Comparison of ENCODE assay signal across 22 mouse cellular contexts in the genomic region with DNA sequence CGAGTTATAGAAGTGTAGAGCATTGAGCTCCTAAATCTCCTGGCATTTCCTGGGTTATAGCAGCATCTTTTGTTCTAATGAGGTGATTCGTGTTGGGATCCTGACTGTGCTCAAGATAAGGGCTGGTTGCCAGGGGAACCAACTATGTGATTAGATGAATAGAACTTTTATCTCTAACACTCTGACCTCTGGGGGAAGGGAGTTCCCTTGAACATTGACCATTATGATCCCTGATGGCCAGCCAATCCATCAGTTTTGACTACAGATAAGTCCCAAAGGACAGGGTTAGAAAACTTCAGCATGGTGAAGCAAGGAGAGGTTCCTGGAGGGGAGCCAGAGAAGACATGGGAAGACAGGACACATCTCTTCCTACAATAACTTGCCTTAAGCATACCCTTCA. TPM values are rescaled to one million over a fixed set of nuclear protein-coding genes. Genes with fewer than 3 reads are reported as not detected.
"Had no signal": no experiment of that assay in that cellular context is flagged by ENCODE, and none has a peak within 500 bp of the region (broad histone marks: within the 10 kb centered on the region; RNA-seq: fewer than 3 reads in every experiment).

No protein-coding gene starts in this region.

- H3K27ac ChIP-seq: heart, embryonic 10.5 days; hindbrain, embryonic 13.5 days; hindbrain, embryonic 15.5 days; hindbrain, postnatal 0 days; kidney, embryonic 15.5 days; kidney, postnatal 0 days; limb, embryonic 10.5 days; limb, embryonic 12.5 days; liver, embryonic 13.5 days had no signal

- H3K4me3 ChIP-seq: heart, embryonic 10.5 days; heart, embryonic 12.5 days; hindbrain, embryonic 13.5 days; hindbrain, embryonic 15.5 days; kidney, embryonic 15.5 days; limb, embryonic 10.5 days; limb, embryonic 12.5 days; liver, embryonic 13.5 days had no signal

- H3K4me1 ChIP-seq: heart, embryonic 12.5 days; hindbrain, embryonic 13.5 days; hindbrain, embryonic 15.5 days; kidney, embryonic 15.5 days; limb, embryonic 10.5 days; limb, embryonic 12.5 days; liver, embryonic 13.5 days had no signal

- DNase-seq: gastrocnemius, postnatal 14 days; gastrocnemius, postnatal 36 days; heart, postnatal 36 days; kidney, adult 11 months; kidney, adult 2 months; kidney, adult 9 months; kidney, postnatal 14 days; kidney, postnatal 36 days; layer of hippocampus, adult 9-11 months; layer of hippocampus, postnatal 36 days; liver; liver, embryonic 13.5 days had no signal

RNA-seq across cellular contexts. Expression of a gene that starts 23.6 kb away (rescaled TPM):
- total RNA-seq: hematopoietic stem cell, adult 5-6 weeks had no signal
